Mouse (Mus musculus) liver, embryonic 15.5 days (tissue): ENCODE data around the gene Mreg. TPM values are rescaled to one million over a fixed set of nuclear protein-coding genes. Genes with fewer than 3 reads are reported as not detected.
"Not testable (repeated sequence)": the region's sequence is repeated elsewhere in the genome, so short reads cannot be mapped to it uniquely, and the experiment has no call there.

Experiments
- ATAC-seq: fragments of 200-750 bp; cut with Nextera tagmentation; 2 replicates; pipeline ENCODE4 v1.8.0; 2017; ENCODE audit warnings: moderate number of reproducible peaks, mild to moderate bottlenecking, moderate library complexity; ENCODE audit not compliant: insufficient read depth
- H3K27ac ChIP-seq: fragments of 300-500 bp; sonication (generic); replicated peaks from 2 replicates; pipeline ENCODE4 v1.5.1; 2015; ENCODE audit warnings: mild to moderate bottlenecking, inconsistent platforms
- H3K27me3 ChIP-seq: fragments of 300-500 bp; sonication (generic); 2 replicates; pipeline ENCODE4 v1.6.1; 2015; ENCODE audit warnings: mild to moderate bottlenecking, inconsistent platforms
- H3K36me3 ChIP-seq: fragments of 300-500 bp; sonication (generic); replicated peaks from 2 replicates; pipeline ENCODE4 v1.6.1; 2015; ENCODE audit warnings: moderate library complexity, mild to moderate bottlenecking, inconsistent platforms
- H3K4me1 ChIP-seq: fragments of 300-500 bp; sonication (generic); replicated peaks from 2 replicates; pipeline ENCODE4 v1.6.1; 2015; ENCODE audit warnings: inconsistent platforms
- H3K4me2 ChIP-seq: fragments of 300-500 bp; sonication (generic); 2 replicates; pipeline ENCODE4 v1.6.1; 2015; ENCODE audit warnings: moderate library complexity, mild to moderate bottlenecking, inconsistent platforms
- H3K4me3 ChIP-seq: fragments of 300-500 bp; sonication (generic); replicated peaks from 2 replicates; pipeline ENCODE4 v1.5.1; 2015; ENCODE audit warnings: mild to moderate bottlenecking, inconsistent platforms
- H3K9ac ChIP-seq: fragments of 300-500 bp; sonication (generic); 2 replicates; pipeline ENCODE4 v1.6.1; 2015; ENCODE audit warnings: moderate library complexity, mild to moderate bottlenecking, inconsistent platforms
- H3K9me3 ChIP-seq: fragments of 300-500 bp; sonication (generic); replicated peaks from 2 replicates; pipeline ENCODE4 v1.6.1; 2016; ENCODE audit warnings: inconsistent platforms
- WGBS: fragments of 180-500 bp; shearing (Covaris S2); methylation state at CpG from one replicate; pipeline ENCODE4 v1.1.7; 2015; ENCODE audit warnings: mixed read lengths; ENCODE audit not compliant: insufficient replicate concordance; 5-methylcytosine and 5-hydroxymethylcytosine counted together
- polyA plus RNA-seq: library from polyadenylated mRNA; unstranded; fragments of >200 nt; fragmentation: Nextera tagmentation; extraction: Ambion mirVana; gene quantifications from 2 replicates; pipeline ENCODE4 v1.2.1, GENCODE M21; 2015

The Mreg gene
- polyA plus RNA-seq, 1 experiment from 2014 or later, result 7.6 TPM

GRCm38 (mm10) chr1:72226172-72226886, 14.2 kb upstream of the Mreg start:
- under 1% methylated on average over 11 of the region's 18 CpGs for WGBS
- Histone ChIP-seq H3K4me1 (peaks cover 3% of the 10 kb centered on the region), H3K4me3 (no peak overlapping the region), H3K9ac (no peak overlapping the region), H3K36me3 (no peaks in the 10 kb centered on the region), H3K27me3 (peaks cover 40% of the 10 kb centered on the region), H3K27ac (no peak overlapping the region; the same call in 1 of the 2 replicates), H3K4me2 (peak overlapping the region; percentile 73), H3K9me3 (no peaks in the 10 kb centered on the region)
- ATAC-seq, result peak; percentile 88

- not testable (repeated sequence) for H3K4me1 ChIP-seq, H3K9me3 ChIP-seq, H3K36me3 ChIP-seq, H3K27ac ChIP-seq
- H3K4me3 ChIP-seq, result peak overlapping the region; percentile 55
- peak overlapping the region; percentile 73 for H3K4me2 ChIP-seq
- peak; percentile 74 for ATAC-seq
- WGBS, result 1% methylated on average over 25 of the region's 31 CpGs
- H3K9ac ChIP-seq, result peak overlapping the region; percentile 25; the same call in 1 of the 2 replicates
- peaks cover 45% of the 10 kb centered on the region for H3K27me3 ChIP-seq
These were observed 13.6 kb upstream of the Mreg start for GRCm38 (mm10) chr1:72225720-72226171.

DNA sequence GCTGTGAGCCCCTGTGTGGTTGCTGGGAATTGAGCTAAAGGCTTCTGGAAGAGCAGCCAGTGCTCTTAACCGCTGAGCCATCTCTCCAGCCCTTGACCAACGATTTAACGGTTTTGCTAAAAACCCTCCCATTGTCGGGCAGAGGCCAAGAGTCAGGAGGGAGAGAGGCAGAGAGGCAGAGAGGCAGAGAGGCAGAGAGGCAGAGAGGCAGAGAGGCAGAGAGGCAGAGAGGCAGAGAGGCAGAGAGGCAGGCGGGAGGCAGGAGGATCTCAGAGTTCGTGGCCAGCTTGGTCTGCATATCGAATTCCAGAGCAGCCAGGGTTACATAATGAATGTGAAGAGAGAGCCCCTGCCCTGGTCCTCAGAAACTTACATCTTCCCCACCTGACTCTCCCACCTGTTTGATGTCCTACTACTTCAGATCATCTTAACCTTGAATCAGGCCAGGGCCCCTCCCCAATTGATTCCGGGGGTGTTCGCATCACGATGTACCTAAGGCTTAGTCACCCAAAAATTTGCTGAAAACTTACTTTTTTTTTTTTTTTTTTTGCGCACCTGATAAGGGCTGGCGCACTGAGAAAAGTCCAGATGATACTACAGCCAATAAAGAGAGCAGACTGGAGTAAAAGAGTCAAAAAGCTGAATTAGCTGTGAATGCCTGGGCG, 13.1 kb upstream of the Mreg start:
- no peak overlapping the region for H3K27ac ChIP-seq
- peaks cover 45% of the 10 kb centered on the region for H3K27me3 ChIP-seq
- WGBS, result 13% methylated on average over 13 of the region's 13 CpGs
- peak overlapping the region; percentile 73 for H3K4me2 ChIP-seq
- H3K36me3 ChIP-seq, result no peaks in the 10 kb centered on the region
- no peak for ATAC-seq
- H3K4me1 ChIP-seq, result peaks cover 3% of the 10 kb centered on the region
- H3K9me3 ChIP-seq, result no peaks in the 10 kb centered on the region
- H3K9ac ChIP-seq, result no peak overlapping the region
- peak overlapping the region; percentile 55 for H3K4me3 ChIP-seq

DNA sequence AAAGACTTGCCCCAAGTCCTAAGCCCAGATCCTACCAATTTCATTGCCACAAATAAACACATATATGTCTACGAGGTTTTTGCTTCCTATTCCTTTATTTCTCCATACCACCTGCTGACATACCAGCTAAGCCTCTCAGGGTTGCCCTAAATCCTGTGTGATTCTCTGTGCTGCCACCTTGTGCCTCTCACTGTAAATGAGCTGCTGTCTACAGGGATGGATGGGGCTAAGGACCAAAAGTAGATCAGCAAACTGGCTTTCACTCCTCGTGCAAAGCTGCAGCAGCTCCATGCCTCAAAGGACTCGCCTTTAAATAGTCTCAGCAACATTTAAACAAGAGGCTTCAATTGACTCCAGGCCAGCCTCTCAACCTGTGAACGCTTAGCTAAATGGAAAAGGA, 7.9 kb upstream of the Mreg start:
- H3K36me3 ChIP-seq, result no peaks in the 10 kb centered on the region
- H3K9me3 ChIP-seq, result no peaks in the 10 kb centered on the region
- H3K27ac ChIP-seq, result no peak overlapping the region

GRCm38 (mm10) chr1:72219116-72219515, 7.0 kb upstream of the Mreg start:
- Histone ChIP-seq H3K4me2 (no peak overlapping the region), H3K9ac (no peak overlapping the region), H3K4me1 (no peaks in the 10 kb centered on the region; the same call in none of the 2 replicates), H3K9me3 (no peaks in the 10 kb centered on the region), H3K36me3 (no peaks in the 10 kb centered on the region), H3K27ac (no peak overlapping the region), H3K27me3 (peaks cover 31% of the 10 kb centered on the region), H3K4me3 (no peak overlapping the region)
- whole genome bisulfite sequencing, result 50% methylated on average over 2 of the region's 2 CpGs
- ATAC-seq, result peak; percentile 45; the same call in 1 of the 2 replicates

More for the DNA sequence above, 7.9 kb upstream of the Mreg start:
- Histone ChIP-seq H3K4me1 (no peaks in the 10 kb centered on the region; the same call in none of the 2 replicates), H3K9ac (no peak overlapping the region), H3K27me3 (peaks cover 37% of the 10 kb centered on the region), H3K4me3 (no peak overlapping the region), H3K4me2 (no peak overlapping the region)
- ATAC-seq, result no peak
- 26% methylated on average over 4 of the region's 4 CpGs for WGBS

GRCm38 (mm10) chr1:72218626-72219025, 6.5 kb upstream of the Mreg start:
- Histone ChIP-seq H3K4me1 (no peaks in the 10 kb centered on the region; the same call in none of the 2 replicates), H3K36me3 (no peaks in the 10 kb centered on the region), H3K4me3 (no peak overlapping the region), H3K9ac (no peak overlapping the region), H3K9me3 (no peaks in the 10 kb centered on the region), H3K4me2 (no peak overlapping the region), H3K27me3 (peaks cover 31% of the 10 kb centered on the region), H3K27ac (no peak overlapping the region)
- 0 out of 2 replicates have a peak, but pooled peaks have one; percentile 20 for ATAC-seq
- WGBS, result 41% methylated on average over 2 of the region's 2 CpGs

DNA sequence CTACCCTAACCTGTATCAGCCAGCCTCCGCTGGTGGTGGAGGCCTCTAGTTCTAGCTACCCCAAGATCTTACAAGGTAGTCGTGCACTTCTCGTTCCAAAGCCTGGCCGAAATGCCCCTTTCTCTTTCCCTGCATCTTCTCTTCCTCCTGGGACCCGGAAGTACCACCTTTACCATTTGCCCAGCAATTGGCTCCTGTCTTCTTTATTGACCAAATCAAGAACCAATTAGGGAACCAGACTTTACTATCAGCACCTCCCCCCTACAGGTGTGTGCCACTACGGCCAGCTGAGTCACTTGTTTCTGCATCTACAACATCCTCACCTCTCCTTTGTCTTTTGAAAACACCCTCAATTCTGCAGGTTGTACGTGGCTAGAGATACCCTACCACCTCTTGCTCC, 4.7 kb upstream of the Mreg start:
- Histone ChIP-seq H3K36me3 (no peaks in the 10 kb centered on the region), H3K4me2 (no peak overlapping the region), H3K27me3 (peaks cover 33% of the 10 kb centered on the region), H3K27ac (no peak overlapping the region), H3K4me1 (no peaks in the 10 kb centered on the region; the same call in none of the 2 replicates), H3K4me3 (no peak overlapping the region), H3K9me3 (no peaks in the 10 kb centered on the region), H3K9ac (no peak overlapping the region)
- WGBS, result 67% methylated on average over 7 of the region's 7 CpGs
- no peak for ATAC-seq

DNA sequence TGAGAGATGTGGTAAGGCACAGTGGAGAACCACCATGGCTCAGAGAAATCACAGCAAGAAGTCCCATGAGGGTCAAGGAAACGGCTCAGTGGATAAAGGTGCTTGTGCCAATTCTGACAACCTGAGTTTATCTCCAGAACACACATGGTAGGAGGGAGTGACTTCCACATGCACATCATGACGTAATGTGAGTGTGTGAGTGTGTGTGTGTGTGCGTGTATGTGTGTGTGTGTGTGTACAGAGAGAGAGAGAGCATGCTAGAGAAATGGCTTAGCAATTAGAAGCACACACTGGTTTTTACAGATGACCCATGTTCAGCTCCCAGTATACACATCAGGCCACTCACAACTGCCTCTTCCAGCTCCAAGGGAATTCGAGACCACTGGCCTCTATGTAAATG, 3.1 kb upstream of the Mreg start:
- no peaks in the 10 kb centered on the region for H3K36me3 ChIP-seq
- 39% methylated on average over 4 of the region's 4 CpGs for WGBS
- H3K4me1 ChIP-seq, result no peaks in the 10 kb centered on the region; the same call in none of the 2 replicates
- H3K27me3 ChIP-seq, result peaks cover 39% of the 10 kb centered on the region
- no peaks in the 10 kb centered on the region for H3K9me3 ChIP-seq
- no peak overlapping the region for H3K9ac ChIP-seq
- H3K4me3 ChIP-seq, result no peak overlapping the region
- H3K27ac ChIP-seq, result no peak overlapping the region
- no peak for ATAC-seq
- no peak overlapping the region for H3K4me2 ChIP-seq

DNA sequence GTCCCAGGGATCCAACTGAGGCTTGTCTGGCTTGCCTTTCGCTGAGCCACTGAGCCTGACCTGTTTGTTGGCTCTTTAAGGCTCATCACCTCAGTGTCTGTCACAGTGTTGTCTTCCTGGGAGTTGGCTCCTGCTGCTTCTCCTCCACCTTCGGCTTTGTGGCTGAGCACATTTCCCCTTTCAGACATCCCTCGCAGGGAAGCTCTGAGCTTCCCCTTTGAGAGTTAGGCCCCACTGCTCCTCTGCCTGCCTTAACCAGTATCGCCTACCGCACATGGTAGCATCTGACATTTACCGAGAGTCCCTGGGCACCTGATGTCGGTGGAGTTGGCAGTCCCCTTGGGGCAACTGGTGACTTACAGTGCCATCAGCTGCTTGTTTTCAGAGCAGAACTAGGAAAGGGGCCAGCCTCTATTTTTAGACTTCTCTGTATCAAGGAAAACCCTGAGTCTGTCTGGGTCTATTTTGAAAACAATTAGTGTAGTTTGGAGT, 2.4 kb upstream of the Mreg start:
- no peak overlapping the region for H3K27ac ChIP-seq
- no peaks in the 10 kb centered on the region for H3K36me3 ChIP-seq
- no peak for ATAC-seq
- no peaks in the 10 kb centered on the region for H3K9me3 ChIP-seq
- no peaks in the 10 kb centered on the region; the same call in 1 of the 2 replicates for H3K4me1 ChIP-seq
- H3K4me3 ChIP-seq, result no peak overlapping the region
- H3K4me2 ChIP-seq, result no peak overlapping the region
- 25% methylated on average over 7 of the region's 7 CpGs for WGBS
- H3K9ac ChIP-seq, result no peak overlapping the region
- peaks cover 39% of the 10 kb centered on the region for H3K27me3 ChIP-seq

DNA sequence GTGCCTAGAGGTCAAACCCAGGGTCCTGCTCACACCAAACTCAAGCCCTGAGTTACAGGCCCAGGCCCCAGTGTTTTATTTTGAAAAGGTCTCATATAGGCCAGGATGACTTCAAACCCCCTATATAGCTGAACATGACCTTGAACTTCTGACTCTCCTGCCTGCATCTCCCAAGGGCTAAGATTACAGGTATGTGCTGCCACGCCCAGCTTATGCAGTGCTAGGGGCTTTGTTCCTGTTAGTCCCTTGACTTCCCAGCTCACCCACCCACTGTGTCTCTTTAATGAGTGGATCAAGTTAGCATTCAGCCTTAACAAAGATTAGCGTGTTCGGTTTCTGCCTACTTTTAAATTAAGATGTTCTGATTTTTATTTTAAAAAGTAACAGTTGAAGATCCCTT, 1.8 kb upstream of the Mreg start:
- ATAC-seq, result no peak
- Histone ChIP-seq H3K27ac (no peak overlapping the region), H3K4me3 (no peak overlapping the region), H3K36me3 (no peaks in the 10 kb centered on the region), H3K9me3 (no peaks in the 10 kb centered on the region), H3K9ac (no peak overlapping the region), H3K27me3 (peaks cover 42% of the 10 kb centered on the region), H3K4me1 (no peaks in the 10 kb centered on the region; the same call in 1 of the 2 replicates), H3K4me2 (no peak overlapping the region)
- 66% methylated on average over 3 of the region's 3 CpGs for WGBS
